Comparison of ENCODE assay signal across 10 mouse cellular contexts in genomic region chr13:73433681-73434535, GRCm38 (mm10). TPM values are rescaled to one million over a fixed set of nuclear protein-coding genes. Genes with fewer than 3 reads are reported as not detected.
DNase-seq lines count a peak whose midpoint lies in the region; ATAC-seq and TF ChIP-seq lines count a peak whose summit lies in the region.
"Had no signal": no experiment of that assay in that cellular context is flagged by ENCODE, and none has a peak within 500 bp of the region (broad histone marks: within the 10 kb centered on the region; RNA-seq: fewer than 3 reads in every experiment).

No protein-coding gene starts in this region.

- H3K9ac ChIP-seq in liver, embryonic 13.5 days = peak overlapping the region; percentile 66
- no peak overlapping the region for H3K9ac ChIP-seq in midbrain, embryonic 13.5 days (replicated peaks)

- DNase-seq in thymus, postnatal 25 days = peak; percentile 5
- no peak for DNase-seq in thymus, adult 18-20 months
- peak; percentile 49 for DNase-seq in liver, embryonic 13.5 days
- no peak for DNase-seq in Muller cell, postnatal 12 days (ENCODE audit: inconsistent ontology term)
- DNase-seq in cerebellum, adult 2 months = no peak
- DNase-seq: cerebellum, postnatal 14 days; kidney, postnatal 25 days had no signal

- H3K27ac ChIP-seq in liver, embryonic 13.5 days = peak overlapping the region; percentile 76
- H3K27ac ChIP-seq in cerebellum, adult 2 months (ENCODE audit: insufficient read depth, low read length) = no peak overlapping the region
- H3K27ac ChIP-seq in midbrain, embryonic 13.5 days = no peak overlapping the region

- peaks cover 67% of the 10 kb centered on the region for H3K4me1 ChIP-seq in liver, embryonic 13.5 days (replicated peaks)
- H3K4me1 ChIP-seq in cerebellum, adult 2 months (ENCODE audit: control insufficient read depth, insufficient read depth, low read length) = no peaks in the 10 kb centered on the region
- 0 out of 2 replicates have a peak, but pooled peaks cover 1% of the 10 kb centered on the region for H3K4me1 ChIP-seq in midbrain, embryonic 13.5 days (replicated peaks)

- no peaks in the 10 kb centered on the region for H3K27me3 ChIP-seq in liver, embryonic 13.5 days
- H3K27me3 ChIP-seq in cerebellum, adult 2 months (ENCODE audit: control insufficient read depth, insufficient read depth, low read length) = no peaks in the 10 kb centered on the region
- no peaks in the 10 kb centered on the region for H3K27me3 ChIP-seq in midbrain, embryonic 13.5 days

- H3K36me3 ChIP-seq in liver, embryonic 13.5 days = no peaks in the 10 kb centered on the region
- H3K36me3 ChIP-seq in midbrain, embryonic 13.5 days = no peaks in the 10 kb centered on the region

- no peak for TF ChIP-seq CTCF in cerebellum, adult 2 months (IDR thresholded peaks at IDR 0.05; ENCODE audit: borderline replicate concordance, insufficient read depth, low read depth, low read length)

- no peak overlapping the region for H3K4me3 ChIP-seq in liver, embryonic 13.5 days (replicated peaks)
- H3K4me3 ChIP-seq in cerebellum, adult 2 months (replicated peaks; ENCODE audit: insufficient read depth, low read depth, low read length) = no peak overlapping the region
- H3K4me3 ChIP-seq in midbrain, embryonic 13.5 days (replicated peaks) = no peak overlapping the region

- no peaks in the 10 kb centered on the region for H3K9me3 ChIP-seq in liver, embryonic 13.5 days (replicated peaks)
- no peaks in the 10 kb centered on the region for H3K9me3 ChIP-seq in midbrain, embryonic 13.5 days

- ATAC-seq in activated CD4-positive, CD25-positive, alpha-beta regulatory T cell, adult 4 months = peak; percentile 10
- ATAC-seq in liver, embryonic 13.5 days (ENCODE audit: low read depth) = peak; percentile 86
- peak; percentile 47 for ATAC-seq in neutrophil, adult 5-6 weeks (ENCODE audit: extremely low read depth, insufficient number of reproducible peaks, low FRiP score, poor library complexity, severe bottlenecking)
- ATAC-seq in midbrain, embryonic 13.5 days = no peak

- no peak for TF ChIP-seq POLR2A in cerebellum, adult 2 months (IDR thresholded peaks at IDR 0.05; ENCODE audit: borderline replicate concordance, insufficient read depth, low read length)

- peak overlapping the region; percentile 38 for H3K4me2 ChIP-seq in liver, embryonic 13.5 days
- no peak overlapping the region for H3K4me2 ChIP-seq in midbrain, embryonic 13.5 days (replicated peaks)

- WGBS in liver, embryonic 13.5 days (ENCODE audit: insufficient replicate concordance) = 50% methylated on average over 15 of the region's 15 CpGs
- 84% methylated on average over 15 of the region's 15 CpGs for WGBS in cerebellum, adult 2 months
- WGBS in midbrain, embryonic 13.5 days = 86% methylated on average over 15 of the region's 15 CpGs

RNA-seq across cellular contexts. Expression of gene Lpcat1, which starts 33.1 kb away (rescaled TPM):
- polyA plus RNA-seq in activated CD4-positive, CD25-positive, alpha-beta regulatory T cell, adult 4 months (2017; shearing (Covaris generic)) = 10 to 100 TPM; 22.3 to 28.0 TPM
- polyA plus RNA-seq in liver, embryonic 13.5 days (2015; fragmentation: Nextera tagmentation; extraction: Ambion mirVana) = 77.9 and 83.7 TPM in 2 replicates
- 55.7 and 62.5 TPM in 2 replicates for total RNA-seq in neutrophil, adult 5-6 weeks (2017)
- polyA plus RNA-seq in cerebellum, adult 2 months (2012; rRNA removed) = 38.4 and 38.8 TPM in 2 replicates
- polyA plus RNA-seq in midbrain, embryonic 13.5 days (2015; fragmentation: Nextera tagmentation; extraction: Ambion mirVana) = 53.7 and 57.8 TPM in 2 replicates

Comparison
In these comparisons a context has a peak if more than half of its experiments do, and no peak if none do; other contexts are left out.
1. DNase-seq: peak in thymus, postnatal 25 days (single experiment) and liver, embryonic 13.5 days (single experiment); none in thymus, adult 18-20 months (0 of 2), Muller cell, postnatal 12 days (single experiment) and cerebellum, adult 2 months (0 of 2).